Comparison of ENCODE assay signal across 12 mouse cellular contexts in genomic region chr19:37026408-37026807, GRCm38 (mm10).
DNase-seq lines count a peak whose midpoint lies in the region; ATAC-seq and TF ChIP-seq lines count a peak whose summit lies in the region.
"Had no signal": no experiment of that assay in that cellular context is flagged by ENCODE, and none has a peak within 500 bp of the region (broad histone marks: within the 10 kb centered on the region; RNA-seq: fewer than 3 reads in every experiment).

No protein-coding gene starts in this region.

- no peak overlapping the region for H3K4me3 ChIP-seq in hindbrain, postnatal 0 days (ENCODE audit: low read length)
- no peak overlapping the region for H3K4me3 ChIP-seq in hindbrain, embryonic 16.5 days (ENCODE audit: low read length)
- no peak overlapping the region for H3K4me3 ChIP-seq in heart, embryonic 12.5 days
- H3K4me3 ChIP-seq: midbrain, embryonic 15.5 days had no signal

- no peak overlapping the region for H3K9ac ChIP-seq in hindbrain, postnatal 0 days (replicated peaks; ENCODE audit: low read length)
- H3K9ac ChIP-seq in hindbrain, embryonic 16.5 days (ENCODE audit: low read depth, low read length), result no peak overlapping the region
- H3K9ac ChIP-seq in heart, embryonic 12.5 days, result no peak overlapping the region
- H3K9ac ChIP-seq: midbrain, embryonic 15.5 days had no signal

- TF ChIP-seq CTCF in hindbrain, postnatal 0 days (IDR thresholded peaks at IDR 0.05; ENCODE audit: low read depth), result no peak

- H3K9me3 ChIP-seq in hindbrain, postnatal 0 days (ENCODE audit: low read length), result no peaks in the 10 kb centered on the region
- no peaks in the 10 kb centered on the region for H3K9me3 ChIP-seq in hindbrain, embryonic 16.5 days (ENCODE audit: control insufficient read depth, low read length)
- no peaks in the 10 kb centered on the region for H3K9me3 ChIP-seq in heart, embryonic 12.5 days (replicated peaks)
- H3K9me3 ChIP-seq: midbrain, embryonic 15.5 days had no signal

- no peaks in the 10 kb centered on the region for H3K27me3 ChIP-seq in hindbrain, postnatal 0 days (ENCODE audit: insufficient read depth, low read length)
- no peaks in the 10 kb centered on the region for H3K27me3 ChIP-seq in hindbrain, embryonic 16.5 days (replicated peaks; ENCODE audit: control insufficient read depth, insufficient read depth, low read length)
- H3K27me3 ChIP-seq in heart, embryonic 12.5 days (replicated peaks), result no peaks in the 10 kb centered on the region
- H3K27me3 ChIP-seq: midbrain, embryonic 15.5 days had no signal

- no peak overlapping the region for H3K27ac ChIP-seq in hindbrain, postnatal 0 days
- H3K27ac ChIP-seq in hindbrain, embryonic 16.5 days (ENCODE audit: low read depth, low read length), result no peak overlapping the region
- H3K27ac ChIP-seq in heart, embryonic 12.5 days (ENCODE audit: poor library complexity, severe bottlenecking), result no peak overlapping the region; the same call in 1 of the 2 replicates
- H3K27ac ChIP-seq: midbrain, embryonic 15.5 days had no signal

- H3K36me3 ChIP-seq in hindbrain, postnatal 0 days (ENCODE audit: insufficient read depth, low read length), result no peaks in the 10 kb centered on the region
- 0 out of 2 replicates have a peak, but pooled peaks cover 4% of the 10 kb centered on the region for H3K36me3 ChIP-seq in hindbrain, embryonic 16.5 days (ENCODE audit: control insufficient read depth, insufficient read depth, low read length)
- H3K36me3 ChIP-seq in heart, embryonic 12.5 days, result peaks cover 8% of the 10 kb centered on the region
- H3K36me3 ChIP-seq: midbrain, embryonic 15.5 days had no signal

- peak; percentile 8; the same call in 1 of the 2 replicates for ATAC-seq in hindbrain, postnatal 0 days
- ATAC-seq in hindbrain, embryonic 16.5 days, result no peak
- ATAC-seq in heart, embryonic 12.5 days (ENCODE audit: insufficient number of reproducible peaks, low FRiP score), result 0 out of 2 replicates have a peak, but pooled peaks have one; percentile 41
- no peak for ATAC-seq in megakaryocyte-erythroid progenitor cell, adult 5-6 weeks (replicated peaks; ENCODE audit: low FRiP score, low TSS enrichment, poor library complexity, severe bottlenecking)
- ATAC-seq: CD4-positive, CD25-positive, alpha-beta regulatory T cell, adult 4 months; midbrain, embryonic 15.5 days had no signal

- no peak overlapping the region for H3K4me2 ChIP-seq in hindbrain, postnatal 0 days (ENCODE audit: low read depth, low read length)
- H3K4me2 ChIP-seq in hindbrain, embryonic 16.5 days (ENCODE audit: low read length), result no peak overlapping the region
- no peak overlapping the region for H3K4me2 ChIP-seq in heart, embryonic 12.5 days
- H3K4me2 ChIP-seq: midbrain, embryonic 15.5 days had no signal

- no peak for DNase-seq in hindbrain, postnatal 0 days (ENCODE audit: low spot score)
- peak; percentile 6 for DNase-seq in lung, postnatal 10 days
- DNase-seq in lung, postnatal 25 days (ENCODE audit: low spot score), result no peak
- peak; percentile 62 for DNase-seq in testis, postnatal 10 days (ENCODE audit: low spot score)
- DNase-seq: layer of hippocampus, adult 9-11 months; lung, postnatal 4 days; thymus, postnatal 36 days had no signal

- no peaks in the 10 kb centered on the region for H3K4me1 ChIP-seq in hindbrain, postnatal 0 days (ENCODE audit: insufficient read depth, low read length)
- peaks cover 3% of the 10 kb centered on the region; the same call in 1 of the 2 replicates for H3K4me1 ChIP-seq in hindbrain, embryonic 16.5 days (ENCODE audit: control insufficient read depth, insufficient read depth, low read depth, low read length)
- H3K4me1 ChIP-seq in heart, embryonic 12.5 days (replicated peaks), result peaks cover 21% of the 10 kb centered on the region
- H3K4me1 ChIP-seq: midbrain, embryonic 15.5 days had no signal

- WGBS in hindbrain, postnatal 0 days, result 73% methylated on average over 11 of the region's 11 CpGs
- 80% methylated on average over 11 of the region's 11 CpGs for WGBS in hindbrain, embryonic 16.5 days
- 50% methylated on average over 11 of the region's 11 CpGs for WGBS in heart, embryonic 12.5 days

Comparison
In these comparisons a context has a peak if more than half of its experiments do, and no peak if none do; other contexts are left out.
1. ATAC-seq: peak in hindbrain, postnatal 0 days (single experiment) and heart, embryonic 12.5 days (single experiment); none in hindbrain, embryonic 16.5 days (single experiment) and megakaryocyte-erythroid progenitor cell, adult 5-6 weeks (single experiment).
2. DNase-seq: peak in lung, postnatal 10 days (single experiment) and testis, postnatal 10 days (single experiment); none in hindbrain, postnatal 0 days (single experiment) and lung, postnatal 25 days (single experiment).